Mouse (Mus musculus) left cerebral cortex, postnatal 10 days (tissue): ENCODE data around the gene Tmed1. TPM values are rescaled to one million over a fixed set of nuclear protein-coding genes. Genes with fewer than 3 reads are reported as not detected.
A peak's percentile ranks its signal among the peaks of the same experiment; 100 is the strongest.
"Not testable (repeated sequence)": the region's sequence is repeated elsewhere in the genome, so short reads cannot be mapped to it uniquely, and the experiment has no call there.

Experiments
- DNase-seq, 2 experiments: peaks; one replicate each; pipeline ENCODE4 v3.0.0; 2021 to 2022; ENCODE audit warnings: low spot score in 2 of 2, mixed read lengths in 1 of 2; ENCODE audit errors: extremely low spot score in 1 of 2
- intact Hi-C: fragments of 180-260 bp; cut with DNase I; formaldehyde crosslinking; loops from one replicate; pipeline ENCODE4 v1.15.1; 2025
- microRNA-seq: library from miRNA; unstranded; fragments of <30 nt; microRNA quantifications from one replicate; pipeline ENCODE4 v1.2.0, GENCODE M21; 2022
- total RNA-seq, 2 experiments: library from RNA; stranded (reverse); gene quantifications; 2 replicates each; pipeline ENCODE4 v1.2.3; 2021

The Tmed1 gene
- total RNA-seq, 2 experiments from 2014 or later = 18.3 to 19.8 TPM

- no peak for DNase-seq
- intact Hi-C loops = no loop called here
Measured at GRCm38 (mm10) chr9:21493907-21494306, 16.1 kb downstream of the Tmed1 start.

GRCm38 (mm10) chr9:21490696-21491095, 19.4 kb downstream of the Tmed1 start:
- intact Hi-C loops = no loop called here
- no peak for DNase-seq

- DNase-seq, intact Hi-C loops: not testable (repeated sequence)
Measured at GRCm38 (mm10) chr9:21488246-21488645, 21.8 kb downstream of the Tmed1 start.

- intact Hi-C loops = no loop called here
- no peak for DNase-seq
Measured at GRCm38 (mm10) chr9:21484065-21484464, 26.0 kb downstream of the Tmed1 start.

- intact Hi-C loops = no loop called here
- no peak for DNase-seq
Measured at GRCm38 (mm10) chr9:21477707-21478106, 32.3 kb downstream of the Tmed1 start.

- no peak for DNase-seq
- intact Hi-C loops = loop anchor here (5.0 kb wide), 1 partner anchor 61 kb away; the partner anchor contains the start of gene Qtrt1
Measured at GRCm38 (mm10) chr9:21472913-21473312, 37.1 kb downstream of the Tmed1 start.

GRCm38 (mm10) chr9:21469032-21470024, 40.7 kb downstream of the Tmed1 start:
- DNase-seq = no peak
- intact Hi-C loops = loop anchor here (5.0 kb wide), 1 partner anchor 57 kb away; the partner anchor contains the start of gene Qtrt1

- intact Hi-C loops = loop anchor here (5.0 kb wide), 1 partner anchor 37 kb away; no protein-coding TSS in a partner anchor
- not testable (repeated sequence) for DNase-seq
Measured at GRCm38 (mm10) chr9:21464565-21464928, 45.5 kb downstream of the Tmed1 start.

GRCm38 (mm10) chr9:21463766-21464564, 46.1 kb downstream of the Tmed1 start:
- no peak for DNase-seq
- intact Hi-C loops = loop anchor here (5.0 kb wide), 1 partner anchor 37 kb away; no protein-coding TSS in a partner anchor

GRCm38 (mm10) chr9:21463138-21463590, 46.9 kb downstream of the Tmed1 start:
- peak; percentile 36 to 79 for DNase-seq
- intact Hi-C loops = loop anchor here (5.0 kb wide), 1 partner anchor 36 kb away; no protein-coding TSS in a partner anchor

GRCm38 (mm10) chr9:21460400-21460940, 49.6 kb downstream of the Tmed1 start:
- no peak for DNase-seq

GRCm38 (mm10) chr9:21458821-21459220, 51.2 kb downstream of the Tmed1 start:
- DNase-seq = no peak
- intact Hi-C loops = no loop called here

More at GRCm38 (mm10) chr9:21460400-21460940, 49.6 kb downstream of the Tmed1 start:
- intact Hi-C loops = loop anchor here (5.0 kb wide), 1 partner anchor 33 kb away; no protein-coding TSS in a partner anchor

Small RNAs within 50 kb of the gene (microRNA-seq; reads per million reads assigned to microRNA genes)
- gene Mir199a-1 = not detected

Other genes with a start within 250 kb of the Tmed1 start
- gene Atg4d, start 245.0 kb downstream of the Tmed1 start, total RNA-seq = 10 to 100 TPM; 29.7 to 33.9 TPM
- 10 to 100 TPM; 34.4 to 39.4 TPM for gene Kri1, start 222.3 kb downstream of the Tmed1 start, total RNA-seq
- 10 to 100 TPM; 66.6 to 73.9 TPM for gene Cdkn2d, start 218.8 kb downstream of the Tmed1 start, total RNA-seq
- 1 to 10 TPM; 1.1 to 1.9 TPM for gene Ap1m2, start 197.9 kb downstream of the Tmed1 start, total RNA-seq
- 10 to 100 TPM; 66.4 to 67.7 TPM for gene Slc44a2, start 189.6 kb downstream of the Tmed1 start, total RNA-seq
- gene Ilf3, start 142.4 kb downstream of the Tmed1 start, total RNA-seq = 10 to 100 TPM; 88.4 to 89.2 TPM
- gene Qtrt1, start 98.4 kb downstream of the Tmed1 start, total RNA-seq = 10 to 100 TPM; 33.2 to 35.1 TPM
- gene Dnm2, start 85.3 kb downstream of the Tmed1 start, total RNA-seq = 10 to 100 TPM; 60.1 to 66.9 TPM
- under 1 TPM in 1 of 2 experiments, not detected in 1; 0.58 TPM for gene AB124611, start 15.9 kb upstream of the Tmed1 start, total RNA-seq
- 10 to 100 TPM; 71.7 to 74.1 TPM for gene Carm1, start 36.6 kb upstream of the Tmed1 start, total RNA-seq
- gene Timm29, start 82.5 kb upstream of the Tmed1 start, total RNA-seq = 10 to 100 TPM; 47.6 to 50.7 TPM
- 10 to 100 TPM; 12.7 to 13.9 TPM for gene Yipf2, start 82.6 kb upstream of the Tmed1 start, total RNA-seq
- gene Smarca4, start 105.9 kb upstream of the Tmed1 start, total RNA-seq = 100 to 1,000 TPM; 129 to 137 TPM
- gene Ldlr, start 213.2 kb upstream of the Tmed1 start, total RNA-seq = 10 to 100 TPM; 17.2 to 19.2 TPM